Mouse (Mus musculus): ENCODE results near the gene Myl4. TPM values are rescaled to one million over a fixed set of nuclear protein-coding genes. Genes with fewer than 3 reads are reported as not detected.

Myl4 gene
- total and polyA plus RNA-seq, 2 experiments = 0.45 to 0.65 TPM

GRCm38 (mm10) chr11:104618638-104619076 lies 68.2 kb downstream of the Myl4 start:
- no peaks in the 10 kb centered on the region for H3K27me3 ChIP-seq (ENCODE audit: control insufficient read depth, insufficient read depth, low read length)
- peak; percentile 17 for DNase-seq (ENCODE audit: extremely low read depth, low read depth, low spot score)
- no peaks in the 10 kb centered on the region for H3K4me1 ChIP-seq (ENCODE audit: control insufficient read depth, insufficient read depth, low read length)
- no peak overlapping the region for H3K9ac ChIP-seq (ENCODE audit: low read depth, low read length)
- H3K79me2 ChIP-seq (ENCODE audit: control insufficient read depth, insufficient read depth, low read length) = no peaks in the 10 kb centered on the region
- no peaks in the 10 kb centered on the region for H3K36me3 ChIP-seq (ENCODE audit: control insufficient read depth, insufficient read depth, low read length)
- WGBS = 64% methylated on average over 6 of the region's 6 CpGs
- TF ChIP-seq CTCF (IDR thresholded peaks at IDR 0.05; ENCODE audit: low read depth, low read length) (no peak), POLR2A (IDR thresholded peaks at IDR 0.05; ENCODE audit: extremely low read depth, insufficient read depth, low read length) (no peak)
- no peak overlapping the region for H3K4me3 ChIP-seq (ENCODE audit: insufficient read depth, low read depth, low read length)
- peak overlapping the region; percentile 47 for H3K27ac ChIP-seq (replicated peaks; ENCODE audit: insufficient read depth, low read depth, low read length)

GRCm38 (mm10) chr11:104619084-104620022 lies 68.9 kb downstream of the Myl4 start:
- DNase-seq (ENCODE audit: extremely low read depth, low read depth, low spot score) = no peak
- no peak overlapping the region for H3K4me3 ChIP-seq (ENCODE audit: insufficient read depth, low read depth, low read length)
- 83% methylated on average over 13 of the region's 13 CpGs for WGBS
- H3K27ac ChIP-seq (replicated peaks; ENCODE audit: insufficient read depth, low read depth, low read length) = no peak overlapping the region
- H3K27me3 ChIP-seq (ENCODE audit: control insufficient read depth, insufficient read depth, low read length) = no peaks in the 10 kb centered on the region
- no peaks in the 10 kb centered on the region for H3K36me3 ChIP-seq (ENCODE audit: control insufficient read depth, insufficient read depth, low read length)
- no peaks in the 10 kb centered on the region for H3K79me2 ChIP-seq (ENCODE audit: control insufficient read depth, insufficient read depth, low read length)
- TF ChIP-seq CTCF (IDR thresholded peaks at IDR 0.05; ENCODE audit: low read depth, low read length) = no peak
- no peak for TF ChIP-seq POLR2A (IDR thresholded peaks at IDR 0.05; ENCODE audit: extremely low read depth, insufficient read depth, low read length)
- H3K4me1 ChIP-seq (ENCODE audit: control insufficient read depth, insufficient read depth, low read length) = no peaks in the 10 kb centered on the region
- H3K9ac ChIP-seq (ENCODE audit: low read depth, low read length) = no peak overlapping the region

- H3K27me3 ChIP-seq (ENCODE audit: control insufficient read depth, insufficient read depth, low read length) = no peaks in the 10 kb centered on the region
- H3K27ac ChIP-seq (replicated peaks; ENCODE audit: insufficient read depth, low read depth, low read length) = no peak overlapping the region
- no peak overlapping the region for H3K9ac ChIP-seq (ENCODE audit: low read depth, low read length)
- H3K79me2 ChIP-seq (ENCODE audit: control insufficient read depth, insufficient read depth, low read length) = no peaks in the 10 kb centered on the region
- H3K36me3 ChIP-seq (ENCODE audit: control insufficient read depth, insufficient read depth, low read length) = no peaks in the 10 kb centered on the region
- no peak for DNase-seq (ENCODE audit: extremely low read depth, low read depth, low spot score)
- H3K4me1 ChIP-seq (ENCODE audit: control insufficient read depth, insufficient read depth, low read length) = 0 out of 2 replicates have a peak, but pooled peaks cover 2% of the 10 kb centered on the region
- 48% methylated on average over 12 of the region's 12 CpGs for WGBS
- no peak overlapping the region for H3K4me3 ChIP-seq (ENCODE audit: insufficient read depth, low read depth, low read length)
- TF ChIP-seq CTCF (IDR thresholded peaks at IDR 0.05; ENCODE audit: low read depth, low read length) (no peak), POLR2A (IDR thresholded peaks at IDR 0.05; ENCODE audit: extremely low read depth, insufficient read depth, low read length) (no peak)
Observed at GRCm38 (mm10) chr11:104622040-104622962, 71.8 kb downstream of the Myl4 start.

- H3K9ac ChIP-seq (ENCODE audit: low read depth, low read length) = no peak overlapping the region
- H3K4me3 ChIP-seq (ENCODE audit: insufficient read depth, low read depth, low read length) = no peak overlapping the region
- 67% methylated on average over 6 of the region's 6 CpGs for WGBS
- no peaks in the 10 kb centered on the region for H3K27me3 ChIP-seq (ENCODE audit: control insufficient read depth, insufficient read depth, low read length)
- H3K27ac ChIP-seq (replicated peaks; ENCODE audit: insufficient read depth, low read depth, low read length) = 0 out of 2 replicates have a peak overlapping the region, but pooled peaks have one; percentile 23
- H3K36me3 ChIP-seq (ENCODE audit: control insufficient read depth, insufficient read depth, low read length) = no peaks in the 10 kb centered on the region
- no peaks in the 10 kb centered on the region for H3K79me2 ChIP-seq (ENCODE audit: control insufficient read depth, insufficient read depth, low read length)
- TF ChIP-seq POLR2A (IDR thresholded peaks at IDR 0.05; ENCODE audit: extremely low read depth, insufficient read depth, low read length) (no peak), CTCF (IDR thresholded peaks at IDR 0.05; ENCODE audit: low read depth, low read length) (no peak)
- H3K4me1 ChIP-seq (ENCODE audit: control insufficient read depth, insufficient read depth, low read length) = 0 out of 2 replicates have a peak, but pooled peaks cover 2% of the 10 kb centered on the region
- no peak for DNase-seq (ENCODE audit: extremely low read depth, low read depth, low spot score)
Observed at GRCm38 (mm10) chr11:104624791-104625391, 74.4 kb downstream of the Myl4 start.
